Mouse (Mus musculus): Measurements from ENCODE around the gene Bbs2.

DNA sequence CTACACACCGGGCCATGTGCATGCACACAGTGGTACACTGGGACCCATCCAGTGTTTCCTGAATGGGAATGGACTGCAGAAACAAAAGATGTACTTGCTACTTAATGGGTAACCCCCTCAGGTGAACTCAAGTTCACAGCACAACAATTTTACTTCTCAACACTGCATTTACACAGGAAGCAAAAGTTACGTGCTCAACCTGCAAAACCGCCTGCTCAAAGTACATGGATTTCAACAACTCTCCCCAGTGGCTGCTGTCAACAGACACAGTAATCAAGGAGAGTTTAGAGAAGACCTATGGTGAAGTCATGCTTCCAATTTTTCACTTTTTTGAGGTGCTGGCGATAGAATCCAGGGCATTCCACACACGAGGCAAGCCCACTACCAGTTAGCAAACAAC is 63.5 kb downstream of the Bbs2 start:
- TF ChIP-seq CTCF (IDR thresholded peaks at IDR 0.05; ENCODE audit: insufficient read depth, low read length) (no peak), POLR2A (IDR thresholded peaks at IDR 0.05; ENCODE audit: borderline replicate concordance, extremely low read depth, low read depth, low read length) (no peak)

All from lung, adult 2 months (tissue).